Mouse (Mus musculus) kidney, adult 2 months (tissue): ENCODE results near the gene Trim27.

Experiments used
- CTCF ChIP-seq: fragments of 200-500 bp; conservative IDR thresholded peaks from 2 replicates; pipeline ENCODE4 v1.5.1; 2011; ENCODE audit warnings: low read depth, mild to moderate bottlenecking, control low read depth, low read length, moderate library complexity, mixed read lengths; ENCODE audit not compliant: insufficient read depth, insufficient read length
- POLR2A ChIP-seq: fragments of 200-500 bp; IDR thresholded peaks from one replicate; pipeline ENCODE4 v1.6.1; 2011; ENCODE audit warnings: low read depth, low read length, control low read depth

- TF ChIP-seq CTCF, result no peak
- no peak for TF ChIP-seq POLR2A
Measured at GRCm38 (mm10) chr13:21243196-21243595, 64.0 kb downstream of the Trim27 start.
